Mouse (Mus musculus): ENCODE results near the gene Prdx5.
"Not testable (repeated sequence)": the region's sequence is repeated elsewhere in the genome, so short reads cannot be mapped to it uniquely, and the experiment has no call there.

Prdx5 gene

GRCm38 (mm10) chr19:6919431-6919830, 9.5 kb upstream of the Prdx5 start:
- DNase-seq (ENCODE audit: low read depth, low spot score), result no peak

DNA sequence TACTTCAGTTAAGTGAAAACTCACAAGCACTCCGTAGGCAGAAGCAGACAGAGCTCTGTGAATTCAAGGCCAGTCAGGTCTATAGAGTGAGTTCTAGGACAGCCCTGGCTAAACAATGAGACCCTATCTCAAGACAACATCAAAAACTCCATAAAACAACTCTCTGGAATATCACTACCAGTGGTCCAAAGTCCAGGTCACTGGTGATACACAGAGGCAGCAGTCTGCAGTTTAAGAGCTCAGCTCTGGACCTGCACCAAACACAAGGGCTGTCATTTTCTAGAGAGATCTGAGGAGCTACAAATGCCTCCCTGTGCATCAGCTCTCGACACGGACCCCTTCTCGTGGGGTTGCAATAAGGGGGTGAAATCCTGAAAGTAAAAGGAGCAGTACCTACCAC, 8.4 kb upstream of the Prdx5 start:
- DNase-seq (ENCODE audit: low read depth, low spot score), result no peak

GRCm38 (mm10) chr19:6916496-6916895, 6.6 kb upstream of the Prdx5 start:
- no peak for DNase-seq (ENCODE audit: low read depth, low spot score)

- no peak for DNase-seq (ENCODE audit: low read depth, low spot score)
Observed at GRCm38 (mm10) chr19:6915276-6915675, 5.4 kb upstream of the Prdx5 start.

DNA sequence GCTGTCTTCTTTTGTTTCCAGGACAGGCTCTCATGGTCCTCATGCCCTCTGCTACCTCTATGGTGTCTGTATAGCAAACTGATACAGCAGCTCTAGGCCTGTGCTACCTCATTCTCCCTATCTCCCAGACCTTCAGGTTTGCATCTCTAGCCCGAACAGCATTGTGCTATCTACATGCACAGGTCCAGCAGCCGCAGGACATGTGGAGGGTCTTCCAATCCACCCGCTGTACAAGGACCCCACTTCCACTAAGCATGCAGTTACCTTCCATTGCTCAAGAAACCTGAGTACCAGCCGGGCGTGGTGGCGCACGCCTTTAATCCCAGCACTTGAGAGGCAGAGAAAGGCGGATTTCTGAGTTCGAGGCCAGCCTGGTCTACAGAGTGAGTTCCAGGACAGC, 4.6 kb upstream of the Prdx5 start:
- no peak for DNase-seq (ENCODE audit: low read depth, low spot score)

GRCm38 (mm10) chr19:6913991-6914390, 4.1 kb upstream of the Prdx5 start:
- no peak for DNase-seq (ENCODE audit: low read depth, low spot score)

GRCm38 (mm10) chr19:6913036-6913435, 3.1 kb upstream of the Prdx5 start:
- DNase-seq (ENCODE audit: low read depth, low spot score), result no peak

DNA sequence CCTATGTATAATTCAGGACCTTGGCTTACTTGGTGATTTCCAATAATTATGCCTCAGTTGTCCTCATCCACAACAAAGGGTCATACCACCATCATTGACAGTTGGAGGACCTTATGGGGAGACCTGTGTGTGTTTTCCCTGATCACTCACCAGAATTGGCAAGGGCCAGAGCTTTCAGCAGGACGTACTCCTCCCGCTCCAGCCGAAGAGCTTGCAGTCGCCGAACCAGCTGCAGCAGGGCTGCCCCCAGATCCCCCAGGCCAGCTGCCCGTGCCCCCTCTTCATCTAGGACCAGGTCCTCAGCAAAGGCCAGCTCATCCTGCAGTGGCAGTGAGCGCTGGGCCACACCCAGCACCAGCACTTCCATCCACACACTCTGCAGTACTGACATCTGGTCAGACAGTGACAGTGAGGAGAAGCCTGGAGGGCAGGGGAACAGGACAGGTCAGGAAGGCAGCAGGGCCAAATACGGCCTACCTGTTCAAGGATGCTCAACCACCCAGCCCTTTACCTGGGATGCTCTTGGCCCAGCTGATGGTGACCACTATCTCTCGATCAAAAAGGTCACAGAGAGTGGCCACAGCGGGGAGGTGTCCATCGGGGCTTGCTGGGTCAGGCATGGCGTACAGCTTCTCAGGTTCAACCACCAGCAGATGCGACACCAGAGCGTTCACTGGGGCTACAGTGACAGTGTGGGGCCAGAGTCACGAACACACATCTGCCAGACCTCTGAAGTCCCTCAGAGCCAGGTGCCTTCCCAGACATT, 2.5 kb upstream of the Prdx5 start:
- DNase-seq (ENCODE audit: low read depth, low spot score), result no peak

GRCm38 (mm10) chr19:6911101-6912074, 1.5 kb upstream of the Prdx5 start:
- no peak for DNase-seq (ENCODE audit: low read depth, low spot score)

GRCm38 (mm10) chr19:6910306-6910705, 400 bp upstream of the Prdx5 start:
- DNase-seq (ENCODE audit: low read depth, low spot score), result not testable (repeated sequence)

- no peak for DNase-seq (ENCODE audit: low read depth, low spot score)
Observed at GRCm38 (mm10) chr19:6909021-6909420, 885 bp downstream of the Prdx5 start.

- DNase-seq (ENCODE audit: low read depth, low spot score), result no peak
Observed at GRCm38 (mm10) chr19:6907811-6908540, 1.9 kb downstream of the Prdx5 start.

DNA sequence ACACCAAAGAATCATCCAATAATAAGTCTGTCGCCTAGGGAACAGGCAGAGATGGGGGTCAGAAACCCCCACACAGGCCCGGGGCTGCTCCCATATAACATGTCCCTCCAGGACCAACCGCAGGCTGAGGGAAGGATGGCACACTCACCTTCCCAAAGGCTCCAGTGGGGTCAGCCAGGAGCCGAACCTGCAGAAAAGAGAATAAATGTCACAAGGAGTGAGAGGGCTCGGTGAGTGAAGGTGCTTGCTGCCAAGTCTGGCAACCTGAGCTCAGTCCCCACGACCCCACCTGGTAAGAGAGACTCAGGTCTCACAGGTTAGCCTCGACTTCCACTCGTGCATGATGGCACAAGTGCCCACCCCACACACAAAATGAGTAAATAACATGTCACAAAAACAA, 2.8 kb downstream of the Prdx5 start:
- DNase-seq (ENCODE audit: low read depth, low spot score), result no peak

GRCm38 (mm10) chr19:6906199-6906598, 3.7 kb downstream of the Prdx5 start:
- no peak for DNase-seq (ENCODE audit: low read depth, low spot score)

- DNase-seq (ENCODE audit: low read depth, low spot score), result no peak
Observed at GRCm38 (mm10) chr19:6905498-6906159, 4.3 kb downstream of the Prdx5 start.

DNA sequence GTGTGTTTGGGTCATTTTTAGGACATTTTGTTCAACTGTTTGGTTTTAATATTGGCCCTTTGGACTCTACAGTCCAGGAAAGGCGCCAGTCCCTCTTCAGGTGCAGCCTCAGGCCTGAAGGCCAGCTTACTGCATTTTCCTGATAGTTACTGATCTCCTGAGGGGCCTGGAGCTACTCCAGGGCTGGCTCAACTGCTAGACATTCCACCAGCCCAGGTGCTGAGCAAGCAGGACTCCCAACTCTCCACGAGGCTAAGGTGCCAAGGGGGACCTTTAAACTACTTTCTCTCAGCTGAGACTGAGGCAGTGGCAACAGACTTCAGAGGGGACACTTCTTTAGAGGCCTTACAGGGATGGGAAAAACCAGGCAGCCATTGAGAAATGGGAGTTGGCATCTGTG, 5.1 kb downstream of the Prdx5 start:
- DNase-seq (ENCODE audit: low read depth, low spot score), result no peak

GRCm38 (mm10) chr19:6903031-6903430, 6.9 kb downstream of the Prdx5 start:
- no peak for DNase-seq (ENCODE audit: low read depth, low spot score)

GRCm38 (mm10) chr19:6899641-6900040, 10.3 kb downstream of the Prdx5 start:
- DNase-seq (ENCODE audit: low read depth, low spot score), result no peak

DNA sequence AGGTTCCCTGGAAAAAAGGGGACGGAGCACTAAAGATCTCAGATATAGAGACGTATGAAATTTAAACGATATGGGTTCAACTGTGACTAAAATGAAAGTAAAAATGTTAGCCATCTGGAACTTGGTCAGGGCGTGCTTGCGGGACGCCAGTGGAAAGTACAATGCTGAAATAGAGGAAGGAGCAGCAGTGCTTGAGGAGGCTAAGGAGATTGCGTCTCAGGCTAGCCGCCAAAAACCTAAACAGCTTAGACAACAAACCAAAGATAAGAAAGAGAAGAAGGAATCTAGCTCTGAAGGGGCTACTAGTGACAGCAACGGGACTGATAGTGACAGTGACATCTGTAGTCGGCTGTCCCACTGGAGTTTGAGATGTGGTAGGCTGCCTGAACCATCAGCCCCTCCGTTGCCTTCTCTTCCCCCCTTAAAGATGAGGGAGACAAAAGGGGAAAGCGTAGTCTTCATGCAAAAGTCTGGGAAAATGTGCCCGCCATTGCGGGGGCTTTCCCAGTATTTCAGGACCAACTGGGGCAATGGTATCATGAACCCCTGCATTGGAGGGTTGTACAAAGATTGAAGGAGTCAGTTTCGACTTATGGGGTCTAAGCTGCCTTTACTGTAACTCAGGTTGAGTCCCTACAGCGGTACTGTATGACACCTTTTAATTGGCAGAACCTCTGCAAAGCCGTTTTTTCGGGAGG, 14.1 kb downstream of the Prdx5 start:
- DNase-seq (ENCODE audit: low read depth, low spot score), result not testable (repeated sequence)

GRCm38 (mm10) chr19:6893731-6894451, 16.0 kb downstream of the Prdx5 start:
- DNase-seq (ENCODE audit: low read depth, low spot score), result no peak
